Mouse (Mus musculus): ENCODE results near the gene Tmem8b.

Gene Tmem8b

GRCm38 (mm10) chr4:43741526-43741925 lies 72.8 kb downstream of the Tmem8b start:
- in situ Hi-C loops (cut with MboI; ENCODE audit: unreplicated experiment in 2 of 2): loop anchor here in 1 of 2 experiments (25.0 kb wide), 1 partner anchor 246 kb away; the partner anchor contains the start of gene Ccin

Data from v-Abl transformed pro-B cells (cell line).